Mouse (Mus musculus) G1E (cell line): ENCODE data around the gene Cacng8.

Experiments
- CTCF ChIP-seq: IDR thresholded peaks from 2 replicates; pipeline ENCODE4 v1.5.1; 2012; ENCODE audit warnings: low read depth, low read length, inconsistent platforms, mixed read lengths
- POLR2AphosphoS5 ChIP-seq: IDR thresholded peaks from 2 replicates; pipeline ENCODE4 v1.6.1; 2012; ENCODE audit warnings: low read depth, low read length, inconsistent platforms; ENCODE audit not compliant: insufficient replicate concordance
- TAL1 ChIP-seq: conservative IDR thresholded peaks from 2 replicates; pipeline ENCODE4 v1.6.1; 2012; ENCODE audit warnings: low read depth, low read length, inconsistent platforms, mixed read lengths

DNA sequence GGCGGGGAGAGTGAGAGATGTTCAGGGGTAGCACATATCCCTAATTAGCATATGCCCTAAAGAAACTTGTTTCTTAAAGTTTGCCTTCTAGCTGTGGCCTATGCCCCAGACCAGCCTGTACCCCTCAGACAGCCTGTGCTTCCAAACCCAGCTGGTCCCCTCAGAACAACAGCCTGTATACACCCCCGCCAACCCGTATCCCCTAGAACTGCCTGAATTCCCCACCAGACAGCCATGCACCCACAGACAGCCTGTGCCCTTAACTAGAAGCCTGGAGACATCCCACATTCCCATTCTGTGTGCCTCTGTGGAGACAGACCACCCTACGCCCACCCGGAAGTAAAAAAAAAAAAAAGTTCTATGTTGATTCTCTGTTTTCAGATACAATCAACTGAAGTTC, 34.7 kb downstream of the Cacng8 start:
- TF ChIP-seq CTCF (no peak), TAL1 (no peak), POLR2AphosphoS5 (no peak)
